Mouse (Mus musculus): ENCODE measurements around the gene Coro1c. TPM values are rescaled to one million over a fixed set of nuclear protein-coding genes. Genes with fewer than 3 reads are reported as not detected.

Gene Coro1c
- polyA plus RNA-seq, 1 experiment: 2.0 TPM

- H3K36me3 ChIP-seq (ENCODE audit: control insufficient read depth): peaks cover 46% of the 10 kb centered on the region
Observed at GRCm38 (mm10) chr5:113857631-113858030, 50.9 kb downstream of the Coro1c start.

GRCm38 (mm10) chr5:113856631-113857030 lies 51.9 kb downstream of the Coro1c start:
- no peak for TF ChIP-seq TAL1 (IDR thresholded peaks at IDR 0.05; ENCODE audit: low read length)
- TF ChIP-seq GATA1 (IDR thresholded peaks at IDR 0.05; ENCODE audit: low read length): no peak
- H3K9me3 ChIP-seq (ENCODE audit: control insufficient read depth, low read length): no peaks in the 10 kb centered on the region; the same call in 1 of the 2 replicates
- H3K4me1 ChIP-seq (ENCODE audit: control insufficient read depth): peaks cover 17% of the 10 kb centered on the region
- no peak overlapping the region for H3K4me3 ChIP-seq (replicated peaks)
- H3K36me3 ChIP-seq (ENCODE audit: control insufficient read depth): peaks cover 53% of the 10 kb centered on the region
- no peaks in the 10 kb centered on the region for H3K27me3 ChIP-seq (ENCODE audit: control insufficient read depth)

More at GRCm38 (mm10) chr5:113857631-113858030, 50.9 kb downstream of the Coro1c start:
- Histone ChIP-seq H3K9me3 (ENCODE audit: control insufficient read depth, low read length) (no peaks in the 10 kb centered on the region; the same call in 1 of the 2 replicates), H3K4me3 (replicated peaks) (no peak overlapping the region), H3K4me1 (ENCODE audit: control insufficient read depth) (peaks cover 14% of the 10 kb centered on the region), H3K27me3 (ENCODE audit: control insufficient read depth) (no peaks in the 10 kb centered on the region)
- TF ChIP-seq GATA1 (IDR thresholded peaks at IDR 0.05; ENCODE audit: low read length) (no peak), TAL1 (IDR thresholded peaks at IDR 0.05; ENCODE audit: low read length) (no peak)

- Histone ChIP-seq H3K9me3 (ENCODE audit: control insufficient read depth, low read length) (no peaks in the 10 kb centered on the region), H3K4me1 (ENCODE audit: control insufficient read depth) (peaks cover 22% of the 10 kb centered on the region), H3K36me3 (ENCODE audit: control insufficient read depth) (peaks cover 54% of the 10 kb centered on the region), H3K4me3 (replicated peaks) (no peak overlapping the region), H3K27me3 (ENCODE audit: control insufficient read depth) (no peaks in the 10 kb centered on the region)
- TF ChIP-seq TAL1 (IDR thresholded peaks at IDR 0.05; ENCODE audit: low read length) (no peak), GATA1 (IDR thresholded peaks at IDR 0.05; ENCODE audit: low read length) (no peak)
Observed at GRCm38 (mm10) chr5:113855696-113856095, 52.9 kb downstream of the Coro1c start.

- H3K4me1 ChIP-seq (ENCODE audit: control insufficient read depth): peaks cover 28% of the 10 kb centered on the region
- H3K36me3 ChIP-seq (ENCODE audit: control insufficient read depth): peaks cover 57% of the 10 kb centered on the region
- no peaks in the 10 kb centered on the region for H3K9me3 ChIP-seq (ENCODE audit: control insufficient read depth, low read length)
- H3K27me3 ChIP-seq (ENCODE audit: control insufficient read depth): no peaks in the 10 kb centered on the region
- TF ChIP-seq TAL1 (IDR thresholded peaks at IDR 0.05; ENCODE audit: low read length) (no peak), GATA1 (IDR thresholded peaks at IDR 0.05; ENCODE audit: low read length) (no peak)
- H3K4me3 ChIP-seq (replicated peaks): no peak overlapping the region
Observed at GRCm38 (mm10) chr5:113855117-113855516, 53.4 kb downstream of the Coro1c start.

GRCm38 (mm10) chr5:113854494-113854893 lies 54.1 kb downstream of the Coro1c start:
- peaks cover 61% of the 10 kb centered on the region for H3K36me3 ChIP-seq (ENCODE audit: control insufficient read depth)
- peaks cover 33% of the 10 kb centered on the region for H3K4me1 ChIP-seq (ENCODE audit: control insufficient read depth)
- H3K9me3 ChIP-seq (ENCODE audit: control insufficient read depth, low read length): no peaks in the 10 kb centered on the region
- no peak overlapping the region for H3K4me3 ChIP-seq (replicated peaks)
- TF ChIP-seq GATA1 (IDR thresholded peaks at IDR 0.05; ENCODE audit: low read length) (no peak), TAL1 (IDR thresholded peaks at IDR 0.05; ENCODE audit: low read length) (no peak)
- H3K27me3 ChIP-seq (ENCODE audit: control insufficient read depth): no peaks in the 10 kb centered on the region

- Histone ChIP-seq H3K4me3 (replicated peaks) (no peak overlapping the region), H3K36me3 (ENCODE audit: control insufficient read depth) (peaks cover 68% of the 10 kb centered on the region)
Observed at GRCm38 (mm10) chr5:113853541-113853940, 55.0 kb downstream of the Coro1c start.

GRCm38 (mm10) chr5:113852463-113852862 lies 56.1 kb downstream of the Coro1c start:
- Histone ChIP-seq H3K36me3 (ENCODE audit: control insufficient read depth) (peaks cover 74% of the 10 kb centered on the region), H3K4me3 (replicated peaks) (no peak overlapping the region), H3K9me3 (ENCODE audit: control insufficient read depth, low read length) (no peaks in the 10 kb centered on the region), H3K4me1 (ENCODE audit: control insufficient read depth) (peaks cover 32% of the 10 kb centered on the region), H3K27me3 (ENCODE audit: control insufficient read depth) (no peaks in the 10 kb centered on the region)
- no peak for TF ChIP-seq TAL1 (IDR thresholded peaks at IDR 0.05; ENCODE audit: low read length)
- TF ChIP-seq GATA1 (IDR thresholded peaks at IDR 0.05; ENCODE audit: low read length): no peak

More at GRCm38 (mm10) chr5:113853541-113853940, 55.0 kb downstream of the Coro1c start:
- Histone ChIP-seq H3K27me3 (ENCODE audit: control insufficient read depth) (no peaks in the 10 kb centered on the region), H3K4me1 (ENCODE audit: control insufficient read depth) (peaks cover 25% of the 10 kb centered on the region), H3K9me3 (ENCODE audit: control insufficient read depth, low read length) (no peaks in the 10 kb centered on the region)
- no peak for TF ChIP-seq TAL1 (IDR thresholded peaks at IDR 0.05; ENCODE audit: low read length)
- no peak for TF ChIP-seq GATA1 (IDR thresholded peaks at IDR 0.05; ENCODE audit: low read length)

- no peak overlapping the region for H3K4me3 ChIP-seq (replicated peaks)
- no peak for TF ChIP-seq GATA1 (IDR thresholded peaks at IDR 0.05; ENCODE audit: low read length)
- peaks cover 84% of the 10 kb centered on the region for H3K36me3 ChIP-seq (ENCODE audit: control insufficient read depth)
- no peaks in the 10 kb centered on the region for H3K27me3 ChIP-seq (ENCODE audit: control insufficient read depth)
- H3K9me3 ChIP-seq (ENCODE audit: control insufficient read depth, low read length): no peaks in the 10 kb centered on the region
- peaks cover 49% of the 10 kb centered on the region for H3K4me1 ChIP-seq (ENCODE audit: control insufficient read depth)
Observed at GRCm38 (mm10) chr5:113850680-113851230, 57.8 kb downstream of the Coro1c start.

- H3K4me1 ChIP-seq (ENCODE audit: control insufficient read depth): peaks cover 60% of the 10 kb centered on the region
- H3K27me3 ChIP-seq (ENCODE audit: control insufficient read depth): no peaks in the 10 kb centered on the region
- no peak for TF ChIP-seq GATA1 (IDR thresholded peaks at IDR 0.05; ENCODE audit: low read length)
- no peak for TF ChIP-seq TAL1 (IDR thresholded peaks at IDR 0.05; ENCODE audit: low read length)
- no peaks in the 10 kb centered on the region for H3K9me3 ChIP-seq (ENCODE audit: control insufficient read depth, low read length)
- peaks cover 96% of the 10 kb centered on the region for H3K36me3 ChIP-seq (ENCODE audit: control insufficient read depth)
- no peak overlapping the region for H3K4me3 ChIP-seq (replicated peaks)
Observed at GRCm38 (mm10) chr5:113847636-113848035, 60.9 kb downstream of the Coro1c start.

- H3K36me3 ChIP-seq (ENCODE audit: control insufficient read depth): peaks cover 97% of the 10 kb centered on the region
- peaks cover 57% of the 10 kb centered on the region for H3K4me1 ChIP-seq (ENCODE audit: control insufficient read depth)
- no peaks in the 10 kb centered on the region for H3K9me3 ChIP-seq (ENCODE audit: control insufficient read depth, low read length)
- no peaks in the 10 kb centered on the region for H3K27me3 ChIP-seq (ENCODE audit: control insufficient read depth)
- H3K4me3 ChIP-seq (replicated peaks): peak overlapping the region; percentile 23
- TF ChIP-seq GATA1 (IDR thresholded peaks at IDR 0.05; ENCODE audit: low read length) (peak; percentile 83), TAL1 (IDR thresholded peaks at IDR 0.05; ENCODE audit: low read length) (peak; percentile 85)
Observed at GRCm38 (mm10) chr5:113846656-113847055, 61.9 kb downstream of the Coro1c start.
